Mouse (Mus musculus): Measurements from ENCODE around the gene Snrnp70. TPM values are rescaled to one million over a fixed set of nuclear protein-coding genes. Genes with fewer than 3 reads are reported as not detected.

Gene Snrnp70
- total RNA-seq, 4 experiments from 2014 or later: 295 to 398 (median 356) TPM

DNA sequence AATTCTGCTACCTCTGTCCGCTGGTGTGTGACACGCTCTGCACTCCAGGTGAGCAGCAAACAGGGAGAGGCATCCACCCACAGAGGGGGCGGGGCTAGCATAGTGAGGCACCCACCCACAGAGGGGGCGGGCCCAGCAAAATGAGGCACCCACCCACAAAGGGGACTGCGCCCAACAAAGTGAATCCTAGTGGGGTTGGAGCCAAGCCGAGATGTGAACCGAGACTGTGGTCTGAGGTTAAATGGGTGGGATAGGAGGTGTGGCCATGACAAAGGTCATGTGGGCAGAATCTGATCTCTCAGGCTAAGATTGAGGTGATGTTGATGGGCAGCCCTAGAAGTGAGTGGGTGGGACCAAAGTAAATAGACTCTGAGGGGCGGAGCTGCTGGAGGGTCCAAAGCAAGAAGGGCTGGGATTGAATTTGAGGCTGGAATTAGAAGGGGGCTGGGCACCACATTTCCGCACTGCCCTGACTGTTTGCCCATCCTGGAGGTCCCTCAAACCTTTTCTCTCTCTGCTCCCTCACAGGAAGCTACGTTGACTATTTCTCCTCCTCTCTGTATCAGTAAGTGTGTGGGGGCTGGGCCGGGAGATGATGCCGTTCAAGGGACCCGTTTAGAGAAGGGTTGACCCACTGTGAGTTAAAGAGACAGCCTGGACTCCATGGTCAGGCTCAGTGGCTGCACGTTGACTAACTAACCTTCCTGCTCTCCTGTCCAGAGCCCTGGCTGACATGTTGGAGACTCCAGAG, 57.2 kb downstream of the Snrnp70 start:
- peak; percentile 17 to 72 for DNase-seq (ENCODE audit: low spot score in 2 of 2)

DNA sequence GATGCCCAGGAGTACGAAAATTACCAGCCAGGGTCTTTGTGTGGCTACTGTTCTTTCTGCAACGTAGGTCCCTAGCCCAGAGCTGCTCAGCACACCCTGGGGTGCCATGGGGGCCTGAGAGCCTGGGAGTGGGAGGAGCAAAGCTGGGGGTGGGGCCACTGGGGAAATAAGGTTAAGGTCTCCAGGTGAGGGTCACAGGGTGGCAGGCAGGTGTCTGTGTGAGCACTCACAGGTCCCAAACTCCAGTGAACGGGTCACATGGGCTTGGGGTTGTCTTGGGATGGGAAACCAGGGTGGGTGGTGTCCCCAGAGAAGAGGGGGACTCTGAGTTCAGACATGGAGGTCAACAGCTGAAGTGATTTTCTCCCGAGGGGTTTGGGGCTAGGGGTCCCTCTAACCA, 58.1 kb downstream of the Snrnp70 start:
- no peak for DNase-seq (ENCODE audit: low spot score in 2 of 2)

DNA sequence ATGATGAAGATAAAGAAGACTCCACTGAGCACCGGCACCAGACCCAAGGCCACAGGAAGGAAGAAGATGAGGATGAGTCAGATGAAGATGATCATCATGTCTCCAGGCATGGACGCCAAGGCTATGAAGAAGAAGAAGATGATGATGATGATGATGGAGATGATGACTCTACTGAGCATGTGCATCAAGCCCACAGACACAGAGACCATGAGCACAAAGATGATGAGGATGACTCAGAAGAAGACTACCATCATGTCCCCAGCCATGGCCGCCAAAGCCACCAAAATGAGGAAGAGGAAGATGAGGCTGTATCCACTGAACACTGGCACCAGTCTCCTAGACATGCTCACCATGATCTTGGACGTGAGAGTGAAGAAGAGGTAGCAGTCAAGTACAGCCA, 59.2 kb downstream of the Snrnp70 start:
- no peak for DNase-seq (ENCODE audit: low spot score in 2 of 2)

DNA sequence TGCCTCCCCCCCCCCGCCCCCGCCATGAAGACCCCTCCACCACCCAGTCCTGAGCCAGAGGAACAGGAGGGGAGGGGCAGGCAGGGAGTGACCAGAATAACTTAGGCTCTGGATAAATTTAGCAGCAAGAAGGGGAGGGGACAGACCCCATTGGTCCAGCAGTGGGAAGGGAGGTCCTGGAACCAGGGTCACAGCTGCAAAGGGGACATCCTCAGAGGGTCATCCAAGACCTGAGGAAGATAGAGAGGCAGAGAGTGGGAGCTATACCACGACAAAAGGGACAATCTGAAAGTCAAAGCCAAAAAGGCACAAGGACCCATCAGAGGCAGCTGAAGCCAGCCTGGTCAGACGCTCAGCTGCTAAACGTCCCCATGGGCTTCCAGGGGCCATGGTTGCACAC, 60.5 kb downstream of the Snrnp70 start, which contains the start of gene Hrc:
Hrc (plus strand) TSS at position 235 of the 400 bp plus-strand sequence.
- no peak for DNase-seq (ENCODE audit: low spot score in 2 of 2)

DNA sequence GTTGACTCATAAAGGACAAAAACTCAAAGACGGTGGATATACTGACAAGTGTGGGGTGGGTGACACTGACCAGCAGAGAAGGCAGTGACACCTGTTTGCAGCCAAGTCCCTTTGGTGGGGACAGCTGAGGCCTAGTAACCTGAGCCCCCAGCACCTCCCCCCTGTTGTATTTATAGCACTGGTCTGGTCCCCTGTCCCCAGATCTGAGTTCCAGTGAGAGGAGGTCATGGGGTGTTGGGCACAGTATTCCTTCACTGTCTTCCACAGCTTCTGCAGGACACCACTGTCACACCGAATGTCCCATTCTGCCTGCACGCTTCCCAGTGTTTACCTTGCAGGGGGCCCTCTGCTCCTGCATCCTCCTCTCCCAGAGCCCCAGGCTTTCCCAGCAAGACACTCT, 60.9 kb downstream of the Snrnp70 start:
- no peak for DNase-seq (ENCODE audit: low spot score in 2 of 2)

DNA sequence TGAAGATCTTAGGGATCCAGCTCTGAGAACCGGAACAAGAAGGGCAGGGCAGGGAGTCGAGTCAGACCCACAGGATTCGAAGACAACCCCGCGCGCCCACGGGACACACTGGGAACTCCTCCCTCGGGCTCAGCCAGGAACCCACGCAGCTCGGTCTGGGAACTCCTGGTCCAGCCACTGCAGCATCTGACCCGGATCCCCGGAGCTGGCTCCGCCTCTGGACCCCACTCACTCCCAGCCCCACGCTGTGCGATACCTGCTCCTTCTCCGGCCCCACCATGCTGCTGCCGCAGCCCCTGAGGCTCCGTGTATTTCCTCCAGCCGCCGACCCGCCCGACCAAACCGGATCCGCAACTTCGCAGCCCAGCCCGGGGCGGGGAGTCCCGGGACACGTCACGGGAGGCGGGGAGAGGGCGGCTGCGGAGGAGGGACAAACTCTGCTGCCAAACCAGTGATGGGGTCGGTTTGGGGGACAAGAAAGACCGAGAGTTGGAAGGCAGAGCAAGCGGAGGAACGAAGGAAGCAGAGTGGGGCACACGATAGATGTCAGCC, 62.0 kb downstream of the Snrnp70 start, which contains the start of gene Trpm4:
Trpm4 (minus strand) TSS at position 350 of the 552 bp plus-strand sequence.
- DNase-seq (ENCODE audit: low spot score in 2 of 2): peak; percentile 43 to 56

DNA sequence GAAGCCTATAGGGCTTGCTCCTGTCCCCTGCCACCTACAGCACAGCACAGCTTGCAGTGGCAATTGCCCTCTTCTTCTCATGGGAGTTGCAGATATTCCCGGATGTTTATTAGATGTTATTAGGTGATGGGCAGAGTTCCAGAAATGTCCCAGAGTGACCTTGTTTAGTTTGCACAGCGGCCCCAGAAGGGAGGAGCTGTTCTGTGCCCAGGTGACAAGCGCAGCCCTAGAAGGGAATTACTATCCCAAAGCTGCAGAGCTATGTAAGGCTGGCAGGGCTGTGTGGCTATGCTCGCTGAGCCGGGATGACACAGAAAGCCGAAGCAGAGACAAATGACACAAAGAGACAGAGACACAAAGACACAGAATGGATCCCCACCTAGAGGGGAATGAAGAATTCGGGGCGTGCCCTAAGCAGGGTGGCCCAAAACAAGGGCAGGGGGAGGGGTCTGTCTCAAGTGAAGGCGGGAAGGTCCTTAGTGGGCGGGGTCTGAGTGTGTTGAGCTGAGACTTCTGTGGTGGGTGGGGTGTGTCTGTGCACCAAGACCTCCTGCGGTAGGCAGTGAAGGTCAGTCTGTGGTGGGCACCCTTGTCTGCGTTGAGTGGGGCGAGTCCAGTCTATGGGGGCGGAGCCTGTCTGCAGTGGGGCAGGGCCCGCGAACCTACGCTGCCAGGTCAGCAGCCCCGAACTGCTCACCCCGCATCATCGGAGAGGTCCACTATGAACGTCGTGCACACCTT, 62.7 kb downstream of the Snrnp70 start:
- peak in 1 of 2 experiments; percentile 21 for DNase-seq (ENCODE audit: low spot score in 2 of 2)

DNA sequence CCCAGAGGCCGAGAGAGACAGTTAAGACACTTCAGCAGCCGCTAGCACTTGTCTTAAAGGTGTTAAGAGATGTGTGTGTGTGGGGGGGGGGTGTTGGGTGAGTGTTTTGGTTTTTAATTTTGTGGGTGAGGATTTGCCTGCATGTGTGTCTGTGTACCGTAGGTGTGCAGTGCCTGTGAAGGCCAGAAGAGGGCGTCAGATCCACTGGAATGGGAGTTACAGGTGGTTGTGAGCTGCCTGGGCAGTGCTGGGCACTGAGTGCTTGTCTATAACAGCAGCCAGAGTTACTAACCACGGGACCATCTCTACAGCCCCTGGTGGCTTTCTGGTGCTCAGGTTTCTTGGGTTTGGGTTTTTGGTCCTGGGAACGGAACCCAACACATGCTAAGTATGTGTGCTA, 64.0 kb downstream of the Snrnp70 start:
- no peak for DNase-seq (ENCODE audit: low spot score in 2 of 2)

DNA sequence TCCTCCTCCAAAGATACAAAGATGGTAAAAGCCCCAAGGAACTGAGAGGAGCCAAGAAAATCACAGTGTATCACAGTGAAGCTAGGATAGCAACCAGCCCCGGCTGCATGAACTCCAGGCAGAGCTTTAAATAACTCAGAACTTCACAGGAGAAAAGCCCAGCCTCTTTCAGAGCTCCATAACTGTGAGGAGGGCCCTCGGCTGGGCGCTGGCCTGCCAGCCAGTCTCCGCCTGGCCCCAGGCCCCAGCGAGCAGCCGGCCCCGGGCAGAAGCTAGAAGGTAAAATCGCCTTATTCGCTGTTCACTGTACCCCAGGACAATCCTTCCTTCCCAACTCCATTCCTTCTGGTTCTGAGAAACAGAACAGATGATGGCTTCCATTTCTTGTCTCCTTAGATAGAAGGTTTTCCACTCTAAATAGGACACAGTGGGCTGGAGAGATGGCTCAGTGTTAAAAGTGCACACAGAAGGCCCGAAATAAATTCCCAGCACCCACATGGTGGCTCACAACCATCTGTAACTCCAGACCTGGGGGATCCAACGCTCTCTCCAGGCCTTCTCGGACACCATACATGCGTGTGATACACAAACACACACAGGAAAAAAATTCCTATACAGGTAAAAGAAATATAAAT, 66.6 kb downstream of the Snrnp70 start:
- no peak for DNase-seq (ENCODE audit: low spot score in 2 of 2)

Other genes with a start within 250 kb of the Snrnp70 start
- 10 to 100 TPM; 41.4 to 49.3 (median 45.2) TPM for gene Pih1d1, start 241.4 kb downstream of the Snrnp70 start, total RNA-seq (2022)
- 10 to 100 TPM; 17.9 to 20.9 (median 19.8) TPM for gene Aldh16a1, start 241.2 kb downstream of the Snrnp70 start, total RNA-seq (2022)
- 1,000 to 10,000 TPM; 1,001 to 1,087 (median 1,026) TPM for gene Slc17a7, start 231.8 kb downstream of the Snrnp70 start, total RNA-seq (2022)
- gene Gfy, start 216.2 kb downstream of the Snrnp70 start, total RNA-seq (2022): under 1 TPM in 1 of 4 experiments, not detected in 3; 0.34 TPM
- gene Pth2, start 214.7 kb downstream of the Snrnp70 start, total RNA-seq (2022): under 1 TPM in 1 of 4 experiments, not detected in 3; 0.80 TPM
- 1 to 10 TPM; 4.3 to 6.4 (median 5.4) TPM for gene Ccdc155, start 190.8 kb downstream of the Snrnp70 start, total RNA-seq (2022)
- 10 to 100 TPM; 23.1 to 31.5 (median 26.8) TPM for gene Dkkl1, start 183.6 kb downstream of the Snrnp70 start, total RNA-seq (2022)
- 1 to 10 TPM; 2.0 to 5.1 (median 3.0) TPM for gene Tead2, start 180.0 kb downstream of the Snrnp70 start, total RNA-seq (2022)
- 10 to 100 TPM in 2 of 4 experiments, 1 to 10 TPM in 2; 5.0 to 18.9 (median 11.9) TPM for gene Cd37, start 156.6 kb downstream of the Snrnp70 start, total RNA-seq (2022)
- gene Slc6a16, start 154.7 kb downstream of the Snrnp70 start, total RNA-seq (2022): 1 to 10 TPM; 1.6 to 2.6 (median 2.1) TPM
- under 1 TPM in 3 of 4 experiments, not detected in 1; 0.19 to 0.55 (median 0.34) TPM for gene Slc6a21, start 118.2 kb downstream of the Snrnp70 start, total RNA-seq (2022)
- gene Trpm4, start 62.0 kb downstream of the Snrnp70 start, total RNA-seq (2022): 10 to 100 TPM; 23.9 to 27.8 (median 25.1) TPM
- 1 to 10 TPM in 1 of 4 experiments, under 1 TPM in 3; 0.26 to 1.1 (median 0.78) TPM for gene Hrc, start 60.5 kb downstream of the Snrnp70 start, total RNA-seq (2022)
- 100 to 1,000 TPM; 137 to 162 (median 150) TPM for gene Ppfia3, start 28.7 kb downstream of the Snrnp70 start, total RNA-seq (2022)
- gene Lin7b, start 25.2 kb downstream of the Snrnp70 start, total RNA-seq (2022): 100 to 1,000 TPM; 139 to 172 (median 159) TPM
- under 1 TPM in 1 of 4 experiments, not detected in 3; 0.14 TPM for gene Kcna7, start 9.9 kb upstream of the Snrnp70 start, total RNA-seq (2022)
- gene Ntf5, start 18.0 kb upstream of the Snrnp70 start, total RNA-seq (2022): under 1 TPM in 2 of 4 experiments, not detected in 2; 0.36 to 0.39 TPM
- gene Lhb, start 25.1 kb upstream of the Snrnp70 start, total RNA-seq (2022): not detected
- 10 to 100 TPM; 14.7 to 16.4 (median 15.1) TPM for gene Gys1, start 39.1 kb upstream of the Snrnp70 start, total RNA-seq (2022)
- gene Ruvbl2, start 42.4 kb upstream of the Snrnp70 start, total RNA-seq (2022): 10 to 100 TPM; 30.0 to 37.5 (median 32.0) TPM
- 100 to 1,000 TPM; 206 to 283 (median 229) TPM for gene Ftl1, start 64.1 kb upstream of the Snrnp70 start, total RNA-seq (2022)
- gene Bax, start 71.2 kb upstream of the Snrnp70 start, total RNA-seq (2022): 10 to 100 TPM; 57.8 to 78.7 (median 67.0) TPM
- not detected for gene Tulp2, start 86.1 kb upstream of the Snrnp70 start, total RNA-seq (2022)
- gene Gm45808, start 91.1 kb upstream of the Snrnp70 start, total RNA-seq (2022): 1 to 10 TPM in 3 of 4 experiments, not detected in 1; 1.9 to 3.2 (median 2.9) TPM
- 1 to 10 TPM; 5.9 to 7.0 (median 6.3) TPM for gene Dhdh, start 93.1 kb upstream of the Snrnp70 start, total RNA-seq (2022)
- gene Nucb1, start 114.7 kb upstream of the Snrnp70 start, total RNA-seq (2022): 100 to 1,000 TPM in 3 of 4 experiments, 10 to 100 TPM in 1; 97.8 to 121 (median 110) TPM
- 10 to 100 TPM; 16.0 to 27.0 (median 22.4) TPM for gene Ppp1r15a, start 130.5 kb upstream of the Snrnp70 start, total RNA-seq (2022)
- gene Plekha4, start 130.6 kb upstream of the Snrnp70 start, total RNA-seq (2022): 1 to 10 TPM; 3.0 to 5.1 (median 4.0) TPM
- 1 to 10 TPM in 2 of 4 experiments, under 1 TPM in 1, not detected in 1; 0.72 to 2.6 (median 1.2) TPM for gene Hsd17b14, start 159.2 kb upstream of the Snrnp70 start, total RNA-seq (2022)
- 10 to 100 TPM; 19.3 to 21.1 (median 19.9) TPM for gene Bcat2, start 174.4 kb upstream of the Snrnp70 start, total RNA-seq (2022)
- gene Fgf21, start 219.7 kb upstream of the Snrnp70 start, total RNA-seq (2022): not detected
- gene Fut1, start 221.5 kb upstream of the Snrnp70 start, total RNA-seq (2022): under 1 TPM in 1 of 4 experiments, not detected in 3; 0.21 TPM
- gene Izumo1, start 226.1 kb upstream of the Snrnp70 start, total RNA-seq (2022): not detected
- gene Rasip1, start 231.7 kb upstream of the Snrnp70 start, total RNA-seq (2022): 1 to 10 TPM; 5.9 to 7.6 (median 6.6) TPM
- 1 to 10 TPM; 3.5 to 6.0 (median 5.6) TPM for gene Mamstr, start 244.2 kb upstream of the Snrnp70 start, total RNA-seq (2022)

Data from left cerebral cortex, adult 8-10 months (tissue).